Mouse (Mus musculus): ENCODE measurements around the gene Wdr11.

DNA sequence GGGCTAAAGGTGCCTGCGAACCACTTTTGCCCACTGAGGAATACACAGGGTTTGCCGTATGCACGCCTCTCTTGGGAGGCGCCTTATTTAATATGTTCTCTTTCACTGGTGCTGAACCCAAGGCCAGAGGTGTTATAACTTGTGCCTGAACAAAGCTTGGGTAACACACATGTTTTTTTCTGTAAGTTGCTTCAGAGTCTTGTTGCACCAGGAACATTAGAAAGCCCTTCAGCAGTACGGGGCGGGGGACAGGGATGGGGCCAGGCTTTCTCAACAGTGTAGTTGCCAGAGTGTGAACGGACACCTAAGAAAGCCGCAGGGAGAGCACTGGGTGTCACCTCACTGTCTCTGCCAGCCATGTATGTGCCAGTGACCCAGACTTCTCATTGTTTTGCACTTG lies 68.1 kb downstream of the Wdr11 start:
- TF ChIP-seq POLR2A (IDR thresholded peaks at IDR 0.05; ENCODE audit: control insufficient read depth, low read depth, low read length) = no peak
- TF ChIP-seq CTCF (IDR thresholded peaks at IDR 0.05; ENCODE audit: control insufficient read depth, insufficient read depth, insufficient replicate concordance, low read depth, low read length) = no peak
